Mouse (Mus musculus): ENCODE measurements at regions not wholly inside any gene's neighbourhood (a gene's known extent, or its start where the extent isn't known, plus 50 kb on each side); places are given as distances from the start of the nearest gene placed in this dataset.

- TF ChIP-seq POLR2A (IDR thresholded peaks at IDR 0.05; ENCODE audit: low read depth, low read length): no peak
- TF ChIP-seq CTCF (IDR thresholded peaks at IDR 0.05; ENCODE audit: extremely low read depth, insufficient read length, insufficient replicate concordance, low read depth, low read length): no peak
Observed at GRCm38 (mm10) chr13:118967707-118968106, 298.1 kb downstream of the Fgf10 start.

All from small intestine, adult 2 months (tissue).